Mouse (Mus musculus) thymus, postnatal 10 days (tissue): ENCODE data around the gene Clk1.
A peak's percentile ranks its signal among the peaks of the same experiment; 100 is the strongest.

Source experiments
- DNase-seq, 2 experiments: peaks; one replicate each; pipeline ENCODE4 v3.0.0; 2021; ENCODE audit warnings: low spot score in 2 of 2

The Clk1 gene

GRCm38 (mm10) chr1:58423371-58424248 is at the start of gene Clk1:
Gene Clk1, minus strand, starts transcription at chr1:58424066.
- peak; percentile 91 to 96 for DNase-seq

GRCm38 (mm10) chr1:58465561-58465960 is 41.7 kb upstream of the Clk1 start:
- no peak for DNase-seq

DNA sequence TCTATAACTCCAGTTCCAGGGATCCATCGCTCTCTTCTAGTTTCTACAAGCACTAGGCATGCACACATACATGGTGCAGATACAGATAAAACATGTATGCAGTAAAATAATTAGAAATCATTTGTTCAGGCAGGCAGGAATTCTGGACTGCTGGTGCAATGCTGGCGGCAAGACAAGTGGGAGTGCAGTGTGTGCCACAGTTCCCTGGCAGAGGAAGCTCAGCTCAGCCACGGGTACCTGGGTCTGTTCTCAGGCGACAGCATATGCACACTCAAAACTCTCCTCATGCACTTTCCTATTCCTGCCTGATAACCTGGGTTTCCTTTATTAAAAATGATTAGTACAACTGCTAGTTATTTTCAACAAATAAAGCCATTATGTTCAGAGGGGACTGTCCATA is 41.2 kb upstream of the Clk1 start:
- DNase-seq, result no peak

GRCm38 (mm10) chr1:58463935-58464334 is 40.1 kb upstream of the Clk1 start:
- no peak for DNase-seq

DNA sequence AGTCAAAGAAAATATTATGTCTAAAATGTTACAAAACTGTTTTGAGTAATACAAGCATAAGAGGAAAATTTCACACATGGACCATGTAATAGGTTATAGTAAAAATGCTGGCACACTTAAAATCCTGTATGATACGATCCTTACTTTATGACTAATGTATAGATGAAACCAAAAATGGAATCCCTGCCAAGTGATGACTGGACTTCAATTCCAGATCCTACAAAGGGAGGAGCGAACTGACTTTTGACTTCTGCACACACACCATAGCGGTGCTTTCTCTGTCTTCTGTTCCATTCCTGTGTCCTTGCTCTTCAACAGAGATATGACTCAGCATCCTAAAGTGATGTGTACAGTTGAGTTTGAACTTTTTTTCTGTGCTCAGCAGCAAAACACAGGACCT is 36.7 kb upstream of the Clk1 start:
- DNase-seq, result no peak

DNA sequence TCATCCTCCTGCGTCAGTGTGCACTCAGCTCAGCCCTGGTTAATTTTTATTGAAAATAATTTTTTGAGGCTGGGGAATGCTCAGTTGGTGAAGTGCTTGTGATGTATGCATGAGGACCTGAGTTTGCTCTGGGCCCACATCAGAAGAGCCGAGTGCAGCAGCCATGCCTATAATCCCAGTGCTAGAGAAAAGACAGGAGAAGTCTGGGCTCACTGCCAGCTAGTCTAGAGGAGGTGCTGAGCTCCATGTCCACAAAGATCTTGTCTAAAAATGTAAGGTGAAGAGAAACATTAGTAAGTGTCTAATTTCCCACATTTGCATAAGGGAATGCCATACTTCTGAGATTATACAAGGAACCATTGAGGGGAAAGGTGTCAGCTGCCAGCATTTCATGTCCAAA is 35.0 kb upstream of the Clk1 start:
- no peak for DNase-seq

DNA sequence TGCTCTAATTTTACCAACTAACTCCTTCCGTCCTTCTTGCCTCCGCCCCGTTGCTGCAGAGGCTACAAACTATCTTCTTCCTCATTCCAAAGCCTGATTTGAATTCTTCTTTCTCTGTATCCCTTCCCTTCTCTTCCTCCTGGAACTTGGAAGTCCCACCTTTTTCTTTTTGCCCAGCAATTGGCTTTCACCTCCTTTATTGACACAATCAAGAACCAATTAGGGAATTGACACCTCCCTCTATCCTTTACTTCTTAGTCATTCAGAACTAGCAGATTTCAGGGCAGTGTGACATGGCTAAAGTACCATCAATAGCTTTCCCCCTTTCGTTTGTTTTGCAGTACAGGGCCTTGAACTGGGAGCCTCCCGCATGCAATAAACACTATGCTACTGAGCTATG is 34.3 kb upstream of the Clk1 start:
- DNase-seq, result no peak

- DNase-seq, result no peak
Observed at GRCm38 (mm10) chr1:58454316-58454715, 30.4 kb upstream of the Clk1 start.

DNA sequence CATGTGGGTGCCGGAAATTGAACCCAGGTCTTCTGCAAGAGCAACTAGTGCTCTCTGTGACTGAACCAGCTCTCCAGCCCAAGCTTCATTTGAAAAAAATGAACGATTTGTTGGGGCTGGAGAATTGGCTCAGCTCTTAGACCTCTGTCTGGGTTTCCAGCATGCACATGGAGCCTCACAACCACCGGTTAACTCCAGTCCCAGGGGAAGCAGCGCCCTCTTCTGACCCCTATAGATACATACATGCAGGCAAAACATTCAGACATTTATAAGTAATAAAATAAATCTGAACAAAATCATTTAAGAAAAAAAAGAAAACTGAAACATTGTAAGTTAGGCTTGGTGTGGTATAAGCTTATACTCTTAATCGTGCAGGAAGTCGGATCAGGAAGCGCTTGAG is 24.5 kb upstream of the Clk1 start:
- no peak for DNase-seq

DNA sequence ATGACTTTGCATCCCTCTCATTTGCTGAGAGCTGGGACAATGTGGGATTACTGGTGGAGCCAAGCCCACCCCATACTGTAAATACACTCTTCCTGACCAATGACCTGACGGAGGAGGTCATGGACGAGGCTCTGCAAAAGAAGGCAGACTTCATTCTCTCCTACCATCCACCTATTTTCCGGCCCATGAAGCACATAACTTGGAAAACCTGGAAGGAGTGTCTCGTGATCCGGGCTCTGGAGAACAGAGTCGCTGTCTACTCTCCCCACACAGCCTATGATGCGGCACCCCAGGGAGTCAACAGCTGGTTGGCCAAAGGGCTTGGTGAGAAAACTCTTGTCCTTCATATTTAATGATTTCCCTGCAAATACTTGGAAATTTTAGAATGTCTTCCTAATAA is 23.9 kb upstream of the Clk1 start:
- no peak for DNase-seq

GRCm38 (mm10) chr1:58445861-58446260 is 22.0 kb upstream of the Clk1 start:
- DNase-seq, result peak in 1 of 2 experiments; percentile 6

- DNase-seq, result peak; percentile 73 to 76
Observed at GRCm38 (mm10) chr1:58445143-58445722, 21.4 kb upstream of the Clk1 start, which contains the start of the genes Nif3l1 and Ppil3. Gene Nif3l1, plus strand, starts transcription at chr1:58445151. Gene Ppil3, minus strand, starts transcription at chr1:58445486.

- DNase-seq, result peak; percentile 7 to 9
Observed at GRCm38 (mm10) chr1:58444691-58445090, 20.8 kb upstream of the Clk1 start.

DNA sequence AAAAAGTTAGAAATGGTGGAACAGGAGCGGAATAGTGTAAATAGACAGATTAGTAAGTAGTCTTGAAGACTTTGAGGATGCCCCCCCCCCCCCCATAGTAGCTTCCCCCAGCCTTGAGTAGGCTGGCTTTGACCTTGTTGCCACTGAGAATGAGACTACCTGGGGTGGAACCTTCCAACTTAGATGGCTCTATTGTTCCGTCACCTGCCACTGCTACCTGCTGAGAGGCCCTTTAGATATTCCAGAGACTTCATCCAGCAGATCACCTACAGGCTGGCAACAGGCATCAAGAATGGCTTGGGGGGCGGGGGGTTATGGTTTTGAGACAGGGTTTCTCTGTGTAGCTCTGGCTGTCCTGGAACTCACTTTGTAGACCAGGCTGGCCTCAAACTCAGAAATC is 685 bp upstream of the Clk1 start:
- DNase-seq, result no peak

DNA sequence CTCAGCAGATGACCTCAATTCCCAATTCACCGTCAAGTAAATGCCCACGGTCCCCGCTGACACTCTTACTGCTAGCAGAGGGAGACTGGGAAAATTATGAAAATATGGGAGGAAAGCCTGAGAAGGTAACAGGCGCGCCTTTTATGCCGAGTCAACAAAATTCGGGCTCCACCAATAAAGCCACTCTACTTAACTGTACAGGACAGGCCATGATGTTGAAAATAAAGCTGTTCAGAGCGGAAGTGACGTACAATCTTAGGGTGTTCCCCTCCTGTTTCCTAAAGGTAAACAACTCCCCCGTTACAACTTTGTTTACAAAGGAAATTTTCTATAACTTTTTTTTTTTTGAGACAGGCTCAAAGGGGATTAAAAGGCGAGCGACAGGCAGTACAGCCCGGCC is 987 bp downstream of the Clk1 start:
- DNase-seq, result peak; percentile 6 to 50

- DNase-seq, result no peak
Observed at GRCm38 (mm10) chr1:58420961-58421360, 2.9 kb downstream of the Clk1 start.

DNA sequence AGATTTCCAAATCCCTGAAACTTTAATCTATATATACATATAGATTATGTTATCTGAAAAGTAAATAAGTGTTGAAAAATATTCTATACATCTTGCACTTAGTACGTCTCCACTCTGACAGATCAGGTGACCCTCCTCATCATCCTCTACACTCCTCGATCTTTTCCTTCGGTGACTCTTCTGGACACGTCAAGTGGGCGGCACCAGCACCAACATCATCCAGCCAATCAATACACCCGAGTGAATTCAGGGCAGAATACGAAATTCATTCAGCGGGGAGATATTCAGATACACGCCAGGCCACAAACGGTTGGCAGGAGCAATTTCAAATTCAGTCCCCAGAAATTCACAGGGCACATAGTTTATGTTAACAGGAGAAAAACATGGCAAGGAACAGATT is 3.8 kb downstream of the Clk1 start:
- no peak for DNase-seq

- DNase-seq, result no peak
Observed at GRCm38 (mm10) chr1:58416048-58416447, 7.8 kb downstream of the Clk1 start.

GRCm38 (mm10) chr1:58415442-58415841 is 8.4 kb downstream of the Clk1 start:
- DNase-seq, result no peak

DNA sequence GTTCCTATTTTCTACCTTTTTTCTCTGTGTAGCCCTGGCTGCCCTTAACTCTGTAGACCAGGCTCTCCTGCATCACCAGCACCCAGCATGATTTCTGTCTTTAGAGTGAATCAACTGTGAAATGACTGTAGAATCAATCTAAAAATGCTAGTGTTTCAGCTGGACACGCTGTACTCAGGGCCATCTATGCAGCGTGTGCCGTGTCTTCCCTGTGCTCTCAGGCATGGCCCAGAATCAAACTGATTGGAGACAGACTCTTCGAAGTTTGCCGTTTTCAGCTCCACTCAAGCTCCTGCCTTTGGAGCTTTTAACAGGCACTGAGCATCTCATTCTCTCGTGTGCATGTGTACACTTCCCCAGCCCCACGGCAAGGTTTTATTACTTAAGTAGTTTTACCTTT is 13.1 kb downstream of the Clk1 start:
- DNase-seq, result no peak

DNA sequence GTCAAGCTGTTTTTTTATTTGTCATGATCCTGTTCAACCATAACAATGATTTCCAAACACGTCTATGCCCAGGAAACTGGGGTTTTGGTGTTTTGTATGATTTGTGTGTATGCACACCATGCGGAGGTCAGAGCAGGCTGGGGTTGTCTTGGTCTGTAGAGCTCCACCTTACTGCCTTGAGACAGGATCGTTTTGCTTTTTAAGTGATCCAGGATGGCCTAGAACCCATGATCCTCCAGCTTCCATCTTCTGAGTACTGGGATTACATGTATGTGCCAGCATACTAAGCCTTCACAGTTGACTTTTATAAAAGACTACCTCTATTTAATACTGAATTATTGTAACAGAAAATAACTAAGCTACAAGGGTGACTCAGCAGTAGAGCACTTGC is 13.7 kb downstream of the Clk1 start:
- DNase-seq, result no peak

DNA sequence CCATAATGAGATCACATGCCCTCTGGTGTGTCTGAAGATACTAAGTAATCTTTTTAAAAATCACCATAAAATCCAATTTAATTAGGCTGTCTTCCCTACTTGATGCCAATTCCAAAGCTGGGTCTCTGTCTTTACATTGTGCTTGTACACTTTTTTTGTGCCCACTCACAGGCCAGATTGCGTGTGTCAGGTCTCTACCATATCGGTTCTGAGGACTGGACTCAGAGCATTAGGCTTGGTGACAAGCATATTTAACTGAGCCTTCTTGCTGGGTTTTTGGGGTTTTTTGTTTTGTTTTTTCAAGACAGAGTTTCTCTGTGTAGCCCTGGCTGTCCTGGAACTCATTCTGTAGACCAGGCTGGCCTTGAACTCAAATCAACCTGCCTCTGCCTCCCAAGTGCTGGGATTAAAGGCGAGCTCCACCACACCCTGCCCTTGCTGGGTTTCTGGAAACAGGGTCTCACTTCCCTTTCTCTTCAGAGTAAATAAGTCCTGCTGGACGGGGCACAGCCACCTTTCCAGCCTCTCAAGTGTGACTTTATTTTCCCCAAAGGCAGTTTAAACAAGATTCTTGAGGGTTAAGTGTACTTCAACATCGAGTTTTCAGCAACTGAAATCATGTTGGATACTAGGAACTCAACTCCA is 14.2 kb downstream of the Clk1 start:
- DNase-seq, result no peak

DNA sequence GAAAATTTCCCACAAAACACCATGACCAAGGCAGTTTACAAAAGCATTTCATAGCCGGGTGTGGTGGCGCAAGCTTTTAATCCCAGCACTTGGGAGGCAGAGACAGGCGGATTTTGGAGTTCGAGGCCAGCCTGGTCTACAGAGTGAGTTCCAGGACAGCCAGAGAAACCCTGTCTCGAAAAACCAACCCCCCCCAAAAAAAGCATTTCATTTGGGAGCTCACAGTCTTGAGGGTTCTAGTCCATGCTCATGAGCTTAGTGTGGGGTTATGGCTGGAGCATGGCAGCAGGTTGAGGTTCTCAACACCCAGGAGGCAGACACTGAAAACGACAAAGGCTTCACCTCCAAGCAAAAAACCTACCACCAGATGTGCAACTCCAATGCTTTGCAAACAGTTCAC is 15.7 kb downstream of the Clk1 start:
- DNase-seq, result no peak
